Mouse (Mus musculus) cortical plate, adult 2 months (tissue): ENCODE results near the gene Gm17018.

ENCODE experiments used
- CTCF ChIP-seq: fragments of 200-500 bp; IDR thresholded peaks from 2 replicates; pipeline ENCODE4 v1.5.1; 2011; ENCODE audit warnings: mild to moderate bottlenecking, control low read depth, low read length; ENCODE audit not compliant: insufficient read depth; ENCODE audit errors: extremely low read depth
- POLR2A ChIP-seq: fragments of 200-500 bp; IDR thresholded peaks from 2 replicates; pipeline ENCODE4 v1.6.1; 2011; ENCODE audit warnings: mild to moderate bottlenecking, low read length, control low read depth; ENCODE audit not compliant: insufficient read depth; ENCODE audit errors: extremely low read depth

DNA sequence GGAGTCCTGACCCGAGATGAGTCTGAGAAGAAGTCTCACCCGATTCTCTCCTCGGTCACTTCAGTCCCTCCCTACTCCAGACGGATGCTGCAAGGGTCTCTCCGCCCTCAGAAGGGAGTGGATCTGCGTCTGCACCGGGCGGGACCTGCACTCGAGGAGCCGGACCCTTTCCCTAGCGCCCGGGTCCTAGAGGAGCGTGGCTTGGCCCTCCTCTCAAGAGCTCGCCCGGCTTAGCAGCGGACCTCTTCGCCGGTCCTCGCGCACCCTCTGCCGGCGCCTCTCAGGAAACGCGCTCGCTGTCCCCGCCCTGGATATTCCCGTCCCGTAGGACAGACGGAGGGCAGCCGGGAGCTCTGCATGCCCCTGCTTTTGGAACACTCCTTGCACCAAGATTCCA lies 15.5 kb upstream of the Gm17018 start:
- TF ChIP-seq CTCF: peak; percentile 71
- no peak for TF ChIP-seq POLR2A
